Mouse (Mus musculus) T-cell, adult 66 days (primary cell): ENCODE results near the gene Akap17b. TPM values are rescaled to one million over a fixed set of nuclear protein-coding genes. Genes with fewer than 3 reads are reported as not detected.

Experiments
- total RNA-seq, 2 experiments: library from RNA; stranded (reverse); gene quantifications; 3 replicates in 1 of 2; 4 replicates in 1 of 2; pipeline ENCODE4 v1.2.4; 2023

Gene Akap17b
- total RNA-seq, result 1 to 10 TPM; 3.2 to 3.4 TPM

DNA sequence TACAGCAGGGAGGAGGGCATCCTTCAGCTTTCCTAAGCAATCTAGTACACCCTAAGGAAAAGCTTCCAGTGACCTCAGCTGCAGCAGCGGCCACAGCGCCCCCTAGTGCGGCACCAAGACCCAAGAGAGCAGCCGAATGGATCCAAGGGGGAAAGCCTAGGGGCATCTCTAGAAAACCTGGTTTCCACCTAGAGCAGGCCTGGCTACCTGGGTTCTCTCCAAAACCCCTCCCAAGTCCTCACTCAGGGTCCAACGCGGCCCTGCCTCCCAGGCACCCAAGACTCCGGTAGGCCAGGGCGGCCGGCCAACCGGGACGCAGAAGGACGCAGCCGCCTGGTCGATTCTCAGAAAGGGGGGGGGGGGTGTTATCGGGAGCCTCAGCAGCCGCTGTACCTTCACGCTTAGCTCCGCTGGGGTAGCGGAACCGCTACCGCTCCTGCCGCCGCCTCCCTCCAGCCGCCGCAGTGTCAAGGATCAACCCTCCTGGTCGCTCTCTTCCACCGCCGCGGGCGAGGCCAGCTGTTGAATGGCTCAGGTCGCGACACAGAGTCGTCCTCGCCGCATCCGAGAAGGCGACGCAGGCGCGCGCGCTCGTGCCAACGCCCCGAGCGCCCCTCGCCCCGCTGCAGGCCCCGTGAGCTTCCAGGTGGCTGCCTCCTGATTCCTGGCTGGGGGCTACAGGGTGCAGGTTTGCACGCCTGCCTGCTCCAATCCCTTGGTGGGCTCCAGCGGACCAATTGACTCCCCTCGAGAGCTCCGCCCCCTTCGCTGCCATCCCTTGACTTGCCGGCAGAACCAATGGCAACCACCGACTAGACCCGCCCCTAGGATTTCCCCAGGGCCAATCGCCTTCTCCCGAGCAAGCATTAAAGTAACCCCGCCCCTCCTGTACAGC is at the start of gene Akap17b:
TSS of gene Akap17b (minus strand) at position 739 of the 895 bp plus-strand sequence.

DNA sequence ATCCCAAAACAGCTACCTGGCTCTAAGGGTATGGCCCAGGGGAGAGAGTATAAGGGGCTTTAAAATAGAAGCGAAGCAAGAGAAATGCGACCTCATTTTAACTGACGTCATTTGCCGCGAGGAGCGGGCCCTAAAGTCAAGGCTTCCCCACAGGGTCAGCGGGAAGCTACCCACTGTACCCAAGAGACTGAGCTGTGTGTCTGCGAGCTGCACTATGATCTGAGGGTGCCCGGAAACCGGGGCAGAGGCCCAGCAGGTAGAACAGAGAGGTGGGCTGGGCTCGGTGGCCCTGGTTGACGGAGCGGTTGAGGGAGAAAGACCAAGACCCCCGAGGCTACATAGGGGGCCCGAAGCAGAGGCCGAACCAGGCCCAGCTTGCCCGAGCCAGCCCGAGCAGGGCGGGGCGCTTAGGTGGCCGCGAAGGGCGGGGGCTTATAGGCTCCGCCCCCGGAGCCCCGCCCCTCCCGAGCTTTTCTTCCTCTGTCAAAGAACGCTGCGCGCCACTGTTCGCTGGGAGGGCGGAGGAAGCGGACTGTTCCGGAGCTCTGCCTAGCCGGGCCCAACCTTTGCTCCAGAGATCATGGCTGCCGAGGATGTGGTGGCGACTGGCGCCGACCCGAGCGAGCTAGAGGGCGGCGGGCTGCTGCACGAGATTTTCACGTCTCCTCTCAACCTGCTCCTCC is 47.3 kb downstream of the Akap17b start, which contains the start of gene Pgrmc1:
TSS of gene Pgrmc1 (plus strand) at position 500 of the 683 bp plus-strand sequence.

Other genes with a start within 250 kb of the Akap17b start
- not detected for gene Gm6268, start 244.1 kb downstream of the Akap17b start, total RNA-seq
- gene Gm14569, start 153.6 kb downstream of the Akap17b start, total RNA-seq, result not detected
- 10 to 100 TPM; 38.9 to 41.7 TPM for gene Pgrmc1, start 47.2 kb downstream of the Akap17b start, total RNA-seq
- gene Slc25a43, start 98.3 kb upstream of the Akap17b start, total RNA-seq, result under 1 TPM in 1 of 2 experiments, not detected in 1; 0.64 TPM
- 100 to 1,000 TPM; 314 to 331 TPM for gene Slc25a5, start 150.3 kb upstream of the Akap17b start, total RNA-seq
- 10 to 100 TPM; 62.5 to 69.3 TPM for gene Ube2a, start 228.5 kb upstream of the Akap17b start, total RNA-seq
- 10 to 100 TPM; 38.2 to 39.9 TPM for gene C330007P06Rik, start 228.7 kb upstream of the Akap17b start, total RNA-seq